Mouse (Mus musculus) cerebellum, adult 9-11 months (tissue): ENCODE results near the gene Ric1.

ENCODE experiments used
- DNase-seq: peaks from one replicate; pipeline ENCODE4 v3.0.0; 2022

The Ric1 gene

GRCm38 (mm10) chr19:29521637-29522435 is at the start of gene Ric1:
TSS of gene Ric1 (plus strand) at chr19:29522282.
- DNase-seq: peak; percentile 93

GRCm38 (mm10) chr19:29472424-29472823 is 49.7 kb upstream of the Ric1 start:
- no peak for DNase-seq

GRCm38 (mm10) chr19:29472946-29473345 is 49.1 kb upstream of the Ric1 start:
- no peak for DNase-seq

- DNase-seq: no peak
These were observed 47.3 kb upstream of the Ric1 start for GRCm38 (mm10) chr19:29474803-29475202.

- DNase-seq: no peak
These were observed 46.9 kb upstream of the Ric1 start for GRCm38 (mm10) chr19:29475210-29475620.

GRCm38 (mm10) chr19:29478598-29478997 is 43.5 kb upstream of the Ric1 start:
- no peak for DNase-seq

- DNase-seq: no peak
These were observed 40.5 kb upstream of the Ric1 start for GRCm38 (mm10) chr19:29481578-29481977.

- no peak for DNase-seq
These were observed 39.9 kb upstream of the Ric1 start for GRCm38 (mm10) chr19:29482148-29482547.

GRCm38 (mm10) chr19:29482637-29483036 is 39.4 kb upstream of the Ric1 start:
- DNase-seq: no peak

- no peak for DNase-seq
These were observed 38.7 kb upstream of the Ric1 start for GRCm38 (mm10) chr19:29483386-29483785.

GRCm38 (mm10) chr19:29484537-29484936 is 37.5 kb upstream of the Ric1 start:
- DNase-seq: no peak

- DNase-seq: no peak
These were observed 36.7 kb upstream of the Ric1 start for GRCm38 (mm10) chr19:29485257-29485948.

- DNase-seq: no peak
These were observed 35.4 kb upstream of the Ric1 start for GRCm38 (mm10) chr19:29486545-29487206.

GRCm38 (mm10) chr19:29487326-29488072 is 34.6 kb upstream of the Ric1 start:
- no peak for DNase-seq

GRCm38 (mm10) chr19:29488073-29488390 is 34.0 kb upstream of the Ric1 start:
- DNase-seq: no peak

GRCm38 (mm10) chr19:29488420-29488819 is 33.7 kb upstream of the Ric1 start:
- no peak for DNase-seq

- DNase-seq: no peak
These were observed 32.2 kb upstream of the Ric1 start for GRCm38 (mm10) chr19:29489785-29490284.

GRCm38 (mm10) chr19:29491467-29491866 is 30.6 kb upstream of the Ric1 start:
- no peak for DNase-seq

GRCm38 (mm10) chr19:29494454-29494853 is 27.6 kb upstream of the Ric1 start:
- DNase-seq: no peak

GRCm38 (mm10) chr19:29496001-29496597 is 26.0 kb upstream of the Ric1 start:
- no peak for DNase-seq

- DNase-seq: no peak
These were observed 25.1 kb upstream of the Ric1 start for GRCm38 (mm10) chr19:29496786-29497557.

- DNase-seq: no peak
These were observed 24.2 kb upstream of the Ric1 start for GRCm38 (mm10) chr19:29497874-29498273.
